Mouse (Mus musculus) C2C12 (cell line): ENCODE measurements around the gene Hes7. TPM values are rescaled to one million over a fixed set of nuclear protein-coding genes. Genes with fewer than 3 reads are reported as not detected.
A peak's percentile ranks its signal among the peaks of the same experiment; 100 is the strongest.

Experiments used
- H3K27me3 ChIP-seq: one replicate; pipeline ENCODE4 v1.6.1; 2011; ENCODE audit not compliant: control insufficient read depth, insufficient read depth, insufficient read length
- H3K36me3 ChIP-seq: one replicate; pipeline ENCODE4 v1.6.1; 2011; ENCODE audit not compliant: control insufficient read depth, insufficient read depth
- H3K4me3 ChIP-seq: one replicate; pipeline ENCODE4 v1.5.1; 2011; ENCODE audit warnings: mild to moderate bottlenecking, control low read depth; ENCODE audit not compliant: poor library complexity, insufficient read depth, severe bottlenecking
- H3K79me2 ChIP-seq: one replicate; pipeline ENCODE4 v1.6.1; 2011; ENCODE audit not compliant: control insufficient read depth, insufficient read depth
- H3K79me3 ChIP-seq: one replicate; pipeline ENCODE4 v1.6.1; 2011; ENCODE audit warnings: low read depth, control low read depth
- H3ac ChIP-seq: one replicate; pipeline ENCODE3; 2011; ENCODE audit warnings: low read depth; ENCODE audit not compliant: control insufficient read depth, insufficient read length
- CEBPB ChIP-seq: IDR thresholded peaks from one replicate; pipeline ENCODE4 v1.6.1; 2011; ENCODE audit warnings: low read depth, mild to moderate bottlenecking, control low read depth, moderate library complexity
- CTCF ChIP-seq: IDR thresholded peaks from one replicate; pipeline ENCODE4 v1.5.1; 2011; ENCODE audit not compliant: control insufficient read depth, insufficient read depth, insufficient read length
- FOSL1 ChIP-seq: IDR thresholded peaks from one replicate; pipeline ENCODE4 v1.8.0; 2011; ENCODE audit warnings: mild to moderate bottlenecking, low read length; ENCODE audit not compliant: poor library complexity, insufficient read depth, severe bottlenecking
- MAX ChIP-seq: IDR thresholded peaks from one replicate; pipeline ENCODE4 v1.6.1; 2011; ENCODE audit warnings: mild to moderate bottlenecking, control low read depth
- MYOD1 ChIP-seq: IDR thresholded peaks from one replicate; pipeline ENCODE4 v1.6.1; 2011; ENCODE audit warnings: low read depth; ENCODE audit not compliant: control insufficient read depth, insufficient read length
- MYOG ChIP-seq: IDR thresholded peaks from one replicate; pipeline ENCODE4 v1.6.1; 2011; ENCODE audit not compliant: control insufficient read depth, insufficient read length; ENCODE audit errors: extremely low read depth
- USF1 ChIP-seq: IDR thresholded peaks from one replicate; pipeline ENCODE4 v1.6.1; 2011; ENCODE audit warnings: low read depth, mild to moderate bottlenecking, control low read depth, moderate library complexity
- polyA plus RNA-seq: library from polyadenylated mRNA; unstranded; fragments of >200 nt; fragmentation: generic; extraction: Trizol; gene quantifications from one replicate; pipeline ENCODE4 v1.2.1, GENCODE M21; 2012; ENCODE audit warnings: missing spikeins

Hes7 gene
- polyA plus RNA-seq, 1 experiment, result 0.06 TPM

GRCm38 (mm10) chr11:69094697-69095429, 25.3 kb upstream of the Hes7 start, which contains the start of gene Per1:
Per1 (plus strand) TSS chr11:69095217.
- no peaks in the 10 kb centered on the region for H3K27me3 ChIP-seq
- H3K79me2 ChIP-seq, result peaks cover 30% of the 10 kb centered on the region
- TF ChIP-seq USF1 (peak; percentile 83), CEBPB (peak; percentile 53), MYOG (no peak), MAX (peak; percentile 99)
- H3K36me3 ChIP-seq, result peaks cover 19% of the 10 kb centered on the region
- peak within 1 kb of the TSS; percentile 32 for H3K4me3 ChIP-seq
- H3ac ChIP-seq, result peak within 1 kb of the TSS; percentile 63
- peaks cover 6% of the 10 kb centered on the region for H3K79me3 ChIP-seq

GRCm38 (mm10) chr11:69095511-69096231, 24.5 kb upstream of the Hes7 start:
- no peak for TF ChIP-seq FOSL1
- no peak for TF ChIP-seq MYOD1
- no peak for TF ChIP-seq USF1
- TF ChIP-seq CTCF, result no peak
- no peak for TF ChIP-seq MYOG
- no peak for TF ChIP-seq CEBPB
- TF ChIP-seq MAX, result no peak

GRCm38 (mm10) chr11:69096360-69096986, 23.7 kb upstream of the Hes7 start:
- Histone ChIP-seq H3K79me2 (peaks cover 29% of the 10 kb centered on the region), H3K36me3 (peaks cover 17% of the 10 kb centered on the region), H3K79me3 (peaks cover 3% of the 10 kb centered on the region), H3K4me3 (peak overlapping the region; percentile 12), H3K27me3 (no peaks in the 10 kb centered on the region), H3ac (peak overlapping the region; percentile 43)
- TF ChIP-seq USF1 (no peak), CTCF (no peak), MAX (no peak), MYOD1 (no peak), FOSL1 (no peak), MYOG (no peak), CEBPB (no peak)

More at GRCm38 (mm10) chr11:69095511-69096231, 24.5 kb upstream of the Hes7 start:
- Histone ChIP-seq H3K36me3 (peaks cover 17% of the 10 kb centered on the region), H3K4me3 (peak overlapping the region; percentile 32), H3K79me3 (peaks cover 3% of the 10 kb centered on the region), H3K79me2 (peaks cover 29% of the 10 kb centered on the region), H3ac (peak overlapping the region; percentile 63), H3K27me3 (no peaks in the 10 kb centered on the region)

GRCm38 (mm10) chr11:69096987-69097900, 23.0 kb upstream of the Hes7 start:
- Histone ChIP-seq H3K4me3 (peak overlapping the region; percentile 2), H3ac (peak overlapping the region; percentile 43), H3K36me3 (peaks cover 16% of the 10 kb centered on the region), H3K27me3 (no peaks in the 10 kb centered on the region), H3K79me3 (peaks cover 3% of the 10 kb centered on the region), H3K79me2 (peaks cover 25% of the 10 kb centered on the region)
- TF ChIP-seq MYOD1, result peak; percentile 35
- TF ChIP-seq CTCF, result no peak
- TF ChIP-seq MYOG, result no peak
- TF ChIP-seq USF1, result peak; percentile 96
- TF ChIP-seq MAX, result peak; percentile 96

- Histone ChIP-seq H3K79me2 (peaks cover 25% of the 10 kb centered on the region), H3K79me3 (peaks cover 3% of the 10 kb centered on the region), H3K27me3 (no peaks in the 10 kb centered on the region), H3K4me3 (no peak overlapping the region), H3K36me3 (peaks cover 20% of the 10 kb centered on the region), H3ac (no peak overlapping the region)
- no peak for TF ChIP-seq CEBPB
- TF ChIP-seq MAX, result no peak
- no peak for TF ChIP-seq MYOD1
- TF ChIP-seq MYOG, result no peak
- no peak for TF ChIP-seq CTCF
- TF ChIP-seq FOSL1, result no peak
- no peak for TF ChIP-seq USF1
Observed at GRCm38 (mm10) chr11:69098039-69098761, 22.0 kb upstream of the Hes7 start.
